Mouse (Mus musculus) intestine, embryonic 16.5 days (tissue): ENCODE data around the gene N4bp1. TPM values are rescaled to one million over a fixed set of nuclear protein-coding genes. Genes with fewer than 3 reads are reported as not detected.

Experiments
- ATAC-seq: fragments of 200-750 bp; cut with Nextera tagmentation; 2 replicates; pipeline ENCODE4 v1.8.0; 2017; ENCODE audit warnings: moderate TSS enrichment, moderate library complexity
- H3K27ac ChIP-seq: fragments of 300-500 bp; sonication (generic); 2 replicates; pipeline ENCODE4 v1.5.1; 2014; ENCODE audit warnings: mild to moderate bottlenecking, low read length
- H3K27me3 ChIP-seq: fragments of 300-500 bp; sonication (generic); replicated peaks from 2 replicates; pipeline ENCODE4 v1.6.1; 2014; ENCODE audit warnings: low read length, control low read depth, mixed read lengths; ENCODE audit not compliant: control insufficient read depth, insufficient read depth
- H3K36me3 ChIP-seq: fragments of 300-500 bp; sonication (generic); 2 replicates; pipeline ENCODE4 v1.6.1; 2014; ENCODE audit warnings: low read length, control low read depth; ENCODE audit not compliant: control insufficient read depth, insufficient read depth
- H3K4me1 ChIP-seq: fragments of 300-500 bp; sonication (generic); 2 replicates; pipeline ENCODE4 v1.6.1; 2014; ENCODE audit warnings: low read length, control low read depth, mixed read lengths; ENCODE audit not compliant: control insufficient read depth, insufficient read depth
- H3K4me2 ChIP-seq: fragments of 300-500 bp; sonication (generic); 2 replicates; pipeline ENCODE4 v1.6.1; 2014; ENCODE audit warnings: low read depth, low read length, control low read depth
- H3K4me3 ChIP-seq: fragments of 300-500 bp; sonication (generic); 2 replicates; pipeline ENCODE4 v1.5.1; 2014; ENCODE audit warnings: mild to moderate bottlenecking, low read length
- H3K9ac ChIP-seq: fragments of 300-500 bp; sonication (generic); 2 replicates; pipeline ENCODE4 v1.6.1; 2014; ENCODE audit warnings: low read depth, low read length
- H3K9me3 ChIP-seq: fragments of 300-500 bp; sonication (generic); 2 replicates; pipeline ENCODE4 v1.6.1; 2016; ENCODE audit warnings: low read length, control low read depth; ENCODE audit not compliant: control insufficient read depth
- WGBS: fragments of 180-500 bp; shearing (Covaris S2); extraction: QIAGEN DNeasy Blood & Tissue Kit; methylation state at CpG from one replicate; pipeline ENCODE4 v1.1.7; 2014; 5-methylcytosine and 5-hydroxymethylcytosine counted together
- polyA plus RNA-seq: library from polyadenylated mRNA; unstranded; fragments of >200 nt; fragmentation: Nextera tagmentation; extraction: Ambion mirVana; gene quantifications from 2 replicates; pipeline ENCODE4 v1.2.1, GENCODE M21; 2015

Gene N4bp1
- polyA plus RNA-seq, 1 experiment from 2014 or later: 4.9 TPM

GRCm38 (mm10) chr8:86769945-86770715 lies 114.9 kb downstream of the N4bp1 start:
- no peaks in the 10 kb centered on the region; the same call in 1 of the 2 replicates for H3K27me3 ChIP-seq
- H3K9me3 ChIP-seq: no peaks in the 10 kb centered on the region
- no peaks in the 10 kb centered on the region for H3K4me1 ChIP-seq
- no peak overlapping the region for H3K4me3 ChIP-seq
- no peak overlapping the region for H3K27ac ChIP-seq
- H3K9ac ChIP-seq: no peak overlapping the region
- no peak overlapping the region for H3K4me2 ChIP-seq
- no peak for ATAC-seq
- H3K36me3 ChIP-seq: no peaks in the 10 kb centered on the region
- WGBS: 78% methylated on average over 1 of the region's 1 CpGs

GRCm38 (mm10) chr8:86768499-86768898 lies 116.6 kb downstream of the N4bp1 start:
- Histone ChIP-seq H3K4me2 (no peak overlapping the region), H3K27ac (no peak overlapping the region), H3K9ac (no peak overlapping the region), H3K4me3 (no peak overlapping the region), H3K27me3 (peaks cover under 1% of the 10 kb centered on the region; the same call in 1 of the 2 replicates), H3K4me1 (no peaks in the 10 kb centered on the region), H3K36me3 (no peaks in the 10 kb centered on the region), H3K9me3 (no peaks in the 10 kb centered on the region)
- WGBS: 50% methylated on average over 5 of the region's 5 CpGs
- ATAC-seq: peak; percentile 45

- Histone ChIP-seq H3K4me1 (no peaks in the 10 kb centered on the region), H3K36me3 (no peaks in the 10 kb centered on the region), H3K9ac (no peak overlapping the region), H3K4me2 (no peak overlapping the region), H3K27me3 (0 out of 2 replicates have a peak, but pooled peaks cover 3% of the 10 kb centered on the region), H3K27ac (peak overlapping the region; percentile 48; the same call in 1 of the 2 replicates), H3K9me3 (no peaks in the 10 kb centered on the region), H3K4me3 (no peak overlapping the region)
- ATAC-seq: peak; percentile 86
- WGBS: 71% methylated on average over 9 of the region's 9 CpGs
Observed at GRCm38 (mm10) chr8:86766548-86767211, 118.4 kb downstream of the N4bp1 start.

GRCm38 (mm10) chr8:86765669-86766068 lies 119.4 kb downstream of the N4bp1 start:
- Histone ChIP-seq H3K4me1 (no peaks in the 10 kb centered on the region), H3K27me3 (0 out of 2 replicates have a peak, but pooled peaks cover 3% of the 10 kb centered on the region)

GRCm38 (mm10) chr8:86765155-86765554 lies 119.9 kb downstream of the N4bp1 start:
- WGBS: 87% methylated on average over 10 of the region's 10 CpGs

More at GRCm38 (mm10) chr8:86765669-86766068, 119.4 kb downstream of the N4bp1 start:
- 89% methylated on average over 8 of the region's 8 CpGs for WGBS
- Histone ChIP-seq H3K4me3 (no peak overlapping the region), H3K9me3 (no peaks in the 10 kb centered on the region), H3K36me3 (no peaks in the 10 kb centered on the region), H3K27ac (no peak overlapping the region), H3K9ac (no peak overlapping the region), H3K4me2 (no peak overlapping the region)
- ATAC-seq: no peak

GRCm38 (mm10) chr8:86762806-86763205 lies 122.3 kb downstream of the N4bp1 start:
- 65% methylated on average over 5 of the region's 5 CpGs for WGBS
- H3K4me1 ChIP-seq: peaks cover 7% of the 10 kb centered on the region
- no peak overlapping the region for H3K4me3 ChIP-seq
- H3K9me3 ChIP-seq: no peaks in the 10 kb centered on the region
- H3K9ac ChIP-seq: no peak overlapping the region
- no peaks in the 10 kb centered on the region for H3K36me3 ChIP-seq
- no peak overlapping the region for H3K4me2 ChIP-seq
- no peak overlapping the region for H3K27ac ChIP-seq
- no peak for ATAC-seq
- 0 out of 2 replicates have a peak, but pooled peaks cover 3% of the 10 kb centered on the region for H3K27me3 ChIP-seq

More at GRCm38 (mm10) chr8:86765155-86765554, 119.9 kb downstream of the N4bp1 start:
- Histone ChIP-seq H3K4me2 (no peak overlapping the region), H3K36me3 (no peaks in the 10 kb centered on the region), H3K27ac (no peak overlapping the region), H3K4me3 (no peak overlapping the region), H3K27me3 (0 out of 2 replicates have a peak, but pooled peaks cover 3% of the 10 kb centered on the region), H3K9ac (no peak overlapping the region), H3K4me1 (no peaks in the 10 kb centered on the region), H3K9me3 (no peaks in the 10 kb centered on the region)
- ATAC-seq: no peak

- 51% methylated on average over 6 of the region's 6 CpGs for WGBS
Observed at GRCm38 (mm10) chr8:86760746-86761145, 124.3 kb downstream of the N4bp1 start.

GRCm38 (mm10) chr8:86759090-86759491 lies 126.0 kb downstream of the N4bp1 start:
- no peaks in the 10 kb centered on the region for H3K9me3 ChIP-seq
- WGBS: 23% methylated on average over 4 of the region's 4 CpGs
- H3K4me3 ChIP-seq: no peak overlapping the region
- H3K27me3 ChIP-seq: 0 out of 2 replicates have a peak, but pooled peaks cover 5% of the 10 kb centered on the region
- no peak overlapping the region for H3K4me2 ChIP-seq
- peaks cover 7% of the 10 kb centered on the region for H3K4me1 ChIP-seq
- no peaks in the 10 kb centered on the region for H3K36me3 ChIP-seq
- no peak overlapping the region for H3K9ac ChIP-seq
- peak; percentile 95 for ATAC-seq
- peak overlapping the region; percentile 4 for H3K27ac ChIP-seq

More at GRCm38 (mm10) chr8:86760746-86761145, 124.3 kb downstream of the N4bp1 start:
- no peak for ATAC-seq
- Histone ChIP-seq H3K9ac (no peak overlapping the region), H3K27ac (no peak overlapping the region), H3K36me3 (no peaks in the 10 kb centered on the region), H3K27me3 (0 out of 2 replicates have a peak, but pooled peaks cover 3% of the 10 kb centered on the region), H3K4me2 (no peak overlapping the region), H3K4me1 (peaks cover 7% of the 10 kb centered on the region), H3K9me3 (no peaks in the 10 kb centered on the region), H3K4me3 (no peak overlapping the region)

GRCm38 (mm10) chr8:86758651-86759050 lies 126.4 kb downstream of the N4bp1 start:
- Histone ChIP-seq H3K27me3 (0 out of 2 replicates have a peak, but pooled peaks cover 5% of the 10 kb centered on the region), H3K4me3 (no peak overlapping the region), H3K9ac (no peak overlapping the region), H3K4me2 (no peak overlapping the region), H3K36me3 (no peaks in the 10 kb centered on the region), H3K27ac (no peak overlapping the region), H3K9me3 (no peaks in the 10 kb centered on the region), H3K4me1 (peaks cover 7% of the 10 kb centered on the region)
- WGBS: 62% methylated on average over 3 of the region's 3 CpGs
- ATAC-seq: peak; percentile 60
